Mouse (Mus musculus): ENCODE data around the gene Mgat4b.

The Mgat4b gene

GRCm38 (mm10) chr11:50226406-50226805, 15.7 kb downstream of the Mgat4b start:
- DNase-seq, result peak; percentile 95

DNA sequence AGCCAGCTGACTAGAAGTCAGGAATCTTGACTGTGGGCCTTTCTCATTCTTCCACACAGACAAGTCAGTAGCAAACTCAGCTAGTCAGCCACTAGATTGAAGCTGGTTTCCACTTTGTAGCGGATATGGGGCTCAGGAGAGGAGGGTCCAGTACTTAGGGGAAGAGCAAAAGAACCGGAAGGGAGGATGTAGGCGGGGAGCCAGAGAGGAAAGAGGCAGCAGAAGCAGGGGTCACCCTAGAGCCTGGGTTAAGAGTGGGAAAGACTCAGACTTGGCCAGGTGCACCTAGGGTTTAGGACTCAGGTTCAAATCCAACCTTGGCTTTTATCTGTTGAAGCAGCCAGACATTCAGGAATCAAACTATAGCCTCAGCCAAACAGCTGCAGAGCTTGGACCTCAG, 16.5 kb downstream of the Mgat4b start:
- DNase-seq, result peak; percentile 95

DNA sequence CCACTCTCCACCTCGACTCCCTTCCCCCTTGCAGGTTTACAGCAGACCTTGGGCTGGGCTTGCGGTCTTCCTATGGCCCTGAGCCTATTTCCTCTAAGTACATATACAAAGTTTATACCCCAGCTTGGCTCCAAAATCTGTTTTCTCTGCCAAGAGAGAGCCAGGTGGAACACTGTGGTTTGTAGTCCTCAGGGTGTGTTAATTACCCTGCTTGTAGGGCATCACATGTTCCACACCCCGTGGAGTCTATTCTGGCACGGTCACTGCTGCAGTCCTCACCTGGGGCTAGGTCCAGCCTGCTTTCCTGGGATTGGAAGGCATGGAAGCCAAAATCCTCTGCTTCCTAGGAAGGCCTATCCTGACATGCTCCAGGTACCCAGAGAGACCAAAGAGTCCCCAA, 17.0 kb downstream of the Mgat4b start:
- no peak for DNase-seq

- peak; percentile 94 for DNase-seq
Measured at GRCm38 (mm10) chr11:50228772-50229171, 18.1 kb downstream of the Mgat4b start.

GRCm38 (mm10) chr11:50229252-50229910, 18.7 kb downstream of the Mgat4b start:
- peak; percentile 94 for DNase-seq

- peak; percentile 93 for DNase-seq
Measured at GRCm38 (mm10) chr11:50230481-50231304, 20.0 kb downstream of the Mgat4b start.

DNA sequence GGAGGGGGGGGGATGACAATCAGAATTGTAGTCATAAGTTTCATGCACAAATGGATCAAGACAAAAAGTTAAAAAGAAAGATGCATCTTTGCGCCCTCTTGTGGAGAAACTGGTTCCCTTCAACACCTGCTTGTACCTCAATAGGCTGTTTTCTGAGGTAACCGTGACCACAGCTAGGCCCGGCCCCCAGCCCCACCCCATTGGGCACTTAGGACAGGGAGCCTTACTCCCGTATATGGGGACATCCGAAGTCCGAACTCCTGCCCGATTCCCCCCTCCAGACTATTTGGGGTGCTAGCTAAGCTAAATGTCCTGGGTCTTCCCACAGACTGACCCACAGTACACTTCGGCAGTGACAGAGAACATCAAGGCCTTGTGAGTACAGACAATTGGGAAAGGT, 20.7 kb downstream of the Mgat4b start:
- DNase-seq, result peak; percentile 88

GRCm38 (mm10) chr11:50233022-50233421, 22.3 kb downstream of the Mgat4b start:
- no peak for DNase-seq

- DNase-seq, result peak; percentile 91
Measured at GRCm38 (mm10) chr11:50233993-50234392, 23.3 kb downstream of the Mgat4b start.

DNA sequence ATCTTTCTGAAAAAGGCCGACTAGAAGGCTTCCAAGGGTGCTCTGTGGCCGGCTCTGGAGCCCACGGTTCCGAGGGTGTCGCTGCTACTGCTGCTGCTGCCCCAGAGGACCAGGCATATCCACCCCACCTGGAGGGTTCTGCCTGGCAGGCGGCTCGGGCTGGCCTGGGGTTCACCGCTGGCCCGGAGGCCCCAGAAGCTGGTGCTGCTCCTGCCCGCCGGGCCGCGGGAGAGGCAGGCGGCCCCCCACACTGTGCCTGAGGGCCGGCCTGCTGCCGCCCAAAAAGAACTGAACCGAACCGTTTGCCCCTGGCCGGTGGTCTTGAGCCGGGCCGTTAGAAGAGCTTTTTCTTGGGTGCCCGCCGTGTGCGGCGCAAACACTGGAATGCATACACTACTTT, 23.9 kb downstream of the Mgat4b start:
- peak; percentile 93 for DNase-seq

GRCm38 (mm10) chr11:50236540-50236936, 25.8 kb downstream of the Mgat4b start:
- DNase-seq, result peak; percentile 99

DNA sequence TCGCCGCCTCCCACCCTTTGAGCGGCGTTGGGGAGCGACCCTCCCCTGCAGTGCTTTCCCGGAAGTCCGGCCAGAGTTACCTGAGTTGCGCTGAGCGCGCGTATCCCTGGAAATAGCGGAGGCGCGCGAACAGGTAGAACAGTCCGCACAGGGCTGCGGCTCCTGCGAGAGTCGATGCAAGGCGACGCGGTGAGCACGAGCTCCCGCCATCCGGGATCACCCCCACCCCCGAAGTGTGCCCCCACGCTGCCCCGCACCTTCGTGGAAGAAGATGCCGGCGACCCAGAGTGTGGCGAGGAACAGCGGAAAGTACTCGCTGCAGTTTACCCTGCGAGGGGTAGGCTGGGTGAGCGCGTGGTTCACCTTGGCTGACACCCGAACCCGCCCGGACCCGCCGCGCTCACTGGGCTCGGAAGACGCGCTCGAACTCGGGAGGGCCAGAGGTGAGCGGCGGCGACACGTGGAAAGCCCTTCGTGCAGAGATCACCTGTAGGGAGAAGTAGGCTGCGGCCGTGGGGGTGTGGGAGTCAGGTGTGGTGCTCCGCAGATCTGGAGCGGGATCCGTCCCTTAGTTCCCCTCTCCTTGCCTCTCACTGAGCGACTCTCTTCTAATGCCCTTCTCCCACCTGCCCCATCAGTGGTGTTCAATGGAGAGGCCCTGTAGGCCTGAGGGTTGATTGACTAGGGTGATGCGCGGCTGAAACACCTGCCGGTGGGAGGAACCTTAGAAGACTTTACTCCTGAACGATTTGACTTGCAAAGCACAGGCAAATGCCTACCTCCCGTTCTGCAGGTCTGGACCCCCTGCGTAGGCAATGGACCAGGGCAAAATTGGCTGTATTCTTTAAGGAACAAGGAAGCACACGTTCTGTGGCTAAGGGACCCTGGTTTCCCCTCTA, 26.5 kb downstream of the Mgat4b start:
- peak; percentile 96 for DNase-seq

GRCm38 (mm10) chr11:50238324-50238723, 27.6 kb downstream of the Mgat4b start, which contains the start of gene Ltc4s:
Ltc4s (minus strand) TSS chr11:50238616.
- peak; percentile 98 for DNase-seq

DNA sequence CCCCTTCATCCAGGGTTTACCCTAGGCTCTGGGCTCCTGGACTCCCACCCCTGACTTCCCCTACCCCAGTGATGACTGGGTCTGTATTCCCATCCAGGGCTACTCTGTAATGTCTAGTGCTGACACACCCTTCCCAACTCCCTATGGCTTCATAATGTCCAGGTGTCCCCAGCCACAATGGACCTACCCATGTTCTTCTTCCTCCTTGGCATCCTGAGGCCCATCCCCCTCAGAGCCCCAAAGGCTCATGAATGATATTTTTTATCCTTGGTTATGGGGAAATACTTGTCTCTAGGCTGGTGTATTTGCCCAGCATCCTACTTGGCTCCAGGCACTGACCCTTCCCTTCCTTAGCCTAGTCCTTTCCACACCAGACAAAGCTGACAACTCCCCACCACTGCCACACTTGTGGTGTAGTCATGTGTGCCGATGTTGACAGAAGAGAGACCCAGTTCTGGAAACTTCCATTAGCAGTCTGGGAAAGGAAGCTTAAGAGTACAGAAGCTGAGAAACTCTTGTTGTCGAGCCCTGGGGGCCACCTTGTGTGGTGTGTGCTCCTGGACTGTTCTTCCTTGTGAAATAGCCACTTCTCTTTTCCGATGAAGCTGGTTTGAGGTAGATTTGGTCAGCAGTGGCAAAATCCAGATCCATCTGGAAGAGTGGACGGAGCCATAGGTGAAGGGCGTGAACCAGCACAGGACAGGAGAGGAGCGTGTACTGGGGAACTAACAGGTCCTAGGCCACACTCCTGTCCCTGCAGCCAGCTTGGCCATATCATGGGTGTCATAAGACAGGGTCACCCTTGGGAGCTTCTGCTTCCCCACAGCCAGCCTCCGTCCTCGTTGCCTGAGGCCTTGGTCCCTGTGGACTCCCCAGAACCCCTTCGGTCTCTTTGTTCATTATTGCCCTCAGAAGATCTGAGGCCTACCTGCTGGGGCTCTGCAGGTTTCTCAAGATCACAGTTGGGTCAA, 28.4 kb downstream of the Mgat4b start:
- DNase-seq, result peak; percentile 93

- DNase-seq, result peak; percentile 96
Measured at GRCm38 (mm10) chr11:50240235-50240911, 29.7 kb downstream of the Mgat4b start.

- peak; percentile 91 for DNase-seq
Measured at GRCm38 (mm10) chr11:50243926-50244325, 33.2 kb downstream of the Mgat4b start.

GRCm38 (mm10) chr11:50245269-50245668, 34.6 kb downstream of the Mgat4b start:
- peak; percentile 96 for DNase-seq

GRCm38 (mm10) chr11:50248473-50249171, 37.9 kb downstream of the Mgat4b start:
- no peak for DNase-seq

GRCm38 (mm10) chr11:50252166-50252565, 41.5 kb downstream of the Mgat4b start:
- peak; percentile 92 for DNase-seq

DNA sequence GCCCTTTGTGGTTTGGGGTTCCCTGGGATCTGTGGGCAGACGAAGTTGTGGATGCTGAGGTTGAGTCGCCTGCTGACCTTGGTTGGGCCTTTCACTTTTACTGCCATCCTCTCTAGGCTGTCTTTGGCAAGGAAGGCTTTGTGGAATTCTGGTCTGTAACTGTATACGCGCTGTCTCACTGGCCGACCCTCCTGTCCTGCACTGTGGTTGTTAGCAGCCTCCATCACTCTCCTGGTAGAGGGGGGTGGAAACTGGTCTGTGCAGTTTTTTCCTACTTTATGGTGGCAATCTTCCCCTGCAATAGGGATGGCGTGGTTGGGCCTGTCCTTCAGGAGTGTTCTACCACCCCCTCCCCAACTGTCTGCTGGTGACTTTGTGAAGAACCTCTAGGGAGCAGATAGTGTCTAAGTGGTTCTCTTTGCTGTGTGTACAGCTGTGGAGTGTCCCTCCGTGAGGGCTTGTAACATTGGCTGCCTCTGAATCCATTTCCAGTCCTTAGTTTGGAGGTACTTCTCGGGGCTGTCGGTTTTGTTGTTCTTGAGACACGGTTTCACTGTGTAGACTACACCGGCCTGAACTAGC, 42.1 kb downstream of the Mgat4b start:
- DNase-seq, result no peak

All from heart, adult 11 months (tissue).